Mouse (Mus musculus) cerebellum, adult 11 months (tissue): ENCODE measurements at regions not wholly inside any gene's neighbourhood (a gene's known extent, or its start where the extent isn't known, plus 50 kb on each side); places are given as distances from the start of the nearest gene placed in this dataset.

Source experiments
- DNase-seq: peaks from one replicate; pipeline ENCODE4 v3.0.0; 2022

GRCm38 (mm10) chr3:56427201-56427600 lies 243.7 kb upstream of the Nbea start:
- no peak for DNase-seq

GRCm38 (mm10) chr3:56397851-56398496 lies 214.5 kb upstream of the Nbea start:
- DNase-seq = no peak

- DNase-seq = no peak
Measured at GRCm38 (mm10) chr3:56393134-56393533, 209.6 kb upstream of the Nbea start.

- DNase-seq = no peak
Measured at GRCm38 (mm10) chr3:56380316-56380715, 196.8 kb upstream of the Nbea start.

- DNase-seq = no peak
Measured at GRCm38 (mm10) chr3:56379500-56379899, 196.0 kb upstream of the Nbea start.

- no peak for DNase-seq
Measured at GRCm38 (mm10) chr3:56362543-56362942, 179.0 kb upstream of the Nbea start.

GRCm38 (mm10) chr3:56357035-56357701 lies 173.7 kb upstream of the Nbea start:
- DNase-seq = peak; percentile 22

GRCm38 (mm10) chr3:56356163-56356882 lies 172.8 kb upstream of the Nbea start:
- DNase-seq = no peak
